Mouse (Mus musculus) small intestine, adult 2 months (tissue): ENCODE data around the gene Cbfb. TPM values are rescaled to one million over a fixed set of nuclear protein-coding genes. Genes with fewer than 3 reads are reported as not detected.

Experiments used
- H3K27ac ChIP-seq: fragments of 200-500 bp; 2 replicates; pipeline ENCODE4 v1.5.1; 2012; ENCODE audit warnings: low read depth, low read length, control low read depth, inconsistent platforms; ENCODE audit not compliant: insufficient read depth
- H3K27me3 ChIP-seq: fragments of 200-500 bp; 2 replicates; pipeline ENCODE4 v1.6.1; 2012; ENCODE audit warnings: mild to moderate bottlenecking, moderate library complexity, low read length, inconsistent platforms; ENCODE audit not compliant: control insufficient read depth, insufficient read depth
- H3K36me3 ChIP-seq: fragments of 200-500 bp; 2 replicates; pipeline ENCODE4 v1.6.1; 2012; ENCODE audit warnings: mild to moderate bottlenecking, low read length, control low read depth, inconsistent platforms; ENCODE audit not compliant: control insufficient read depth, insufficient read depth
- H3K4me1 ChIP-seq: fragments of 200-500 bp; 2 replicates; pipeline ENCODE4 v1.6.1; 2012; ENCODE audit warnings: low read length, inconsistent platforms, mixed read lengths; ENCODE audit not compliant: control insufficient read depth, insufficient read depth, insufficient read length
- H3K4me3 ChIP-seq: fragments of 200-500 bp; 2 replicates; pipeline ENCODE4 v1.5.1; 2012; ENCODE audit warnings: low read depth, mild to moderate bottlenecking, control low read depth, inconsistent platforms, low read length, moderate library complexity
- CTCF ChIP-seq: fragments of 200-500 bp; IDR thresholded peaks from 2 replicates; pipeline ENCODE4 v1.5.1; 2012; ENCODE audit warnings: low read depth, mild to moderate bottlenecking, control low read depth, inconsistent platforms, low read length, moderate library complexity, mixed read lengths; ENCODE audit not compliant: insufficient replicate concordance, insufficient read length; ENCODE audit errors: extremely low read depth
- POLR2A ChIP-seq: fragments of 200-500 bp; IDR thresholded peaks from 2 replicates; pipeline ENCODE4 v1.6.1; 2012; ENCODE audit warnings: low read depth, mild to moderate bottlenecking, control low read depth, inconsistent platforms, low read length, moderate library complexity
- WGBS: fragments of 180-500 bp; shearing (Covaris S2); methylation state at CpG from one replicate; pipeline ENCODE4 v1.1.7; 2018; 5-methylcytosine and 5-hydroxymethylcytosine counted together
- polyA plus RNA-seq: library from polyadenylated mRNA; depleted of rRNA; stranded (reverse); fragments of >200 nt; gene quantifications from 2 replicates; pipeline ENCODE4 v1.2.3, GENCODE M21; 2012

Gene Cbfb
- polyA plus RNA-seq, 1 experiment: 2.9 TPM

GRCm38 (mm10) chr8:105254152-105254965 lies 83.9 kb downstream of the Cbfb start:
- Histone ChIP-seq H3K4me3 (peak overlapping the region; percentile 75), H3K27me3 (no peaks in the 10 kb centered on the region), H3K27ac (peak overlapping the region; percentile 40; the same call in 1 of the 2 replicates), H3K4me1 (peaks cover 15% of the 10 kb centered on the region), H3K36me3 (peaks cover 31% of the 10 kb centered on the region)
- under 1% methylated on average over 74 of the region's 74 CpGs for WGBS
- TF ChIP-seq CTCF (peak; percentile 84), POLR2A (no peak)

- peak within 1 kb of the TSS; percentile 40; the same call in 1 of the 2 replicates for H3K27ac ChIP-seq
- H3K36me3 ChIP-seq: peaks cover 30% of the 10 kb centered on the region
- no peaks in the 10 kb centered on the region for H3K27me3 ChIP-seq
- H3K4me3 ChIP-seq: peak within 1 kb of the TSS; percentile 75
- TF ChIP-seq POLR2A (no peak), CTCF (no peak)
- H3K4me1 ChIP-seq: peaks cover 21% of the 10 kb centered on the region
- WGBS: 2% methylated on average over 14 of the region's 14 CpGs
These were observed 84.5 kb downstream of the Cbfb start, which contains the start of gene B3gnt9 for GRCm38 (mm10) chr8:105254966-105255350. Gene B3gnt9, minus strand, starts transcription at chr8:105255153.

GRCm38 (mm10) chr8:105257318-105258114 lies 87.0 kb downstream of the Cbfb start:
- Histone ChIP-seq H3K36me3 (peaks cover 13% of the 10 kb centered on the region), H3K4me3 (no peak overlapping the region), H3K4me1 (peaks cover 38% of the 10 kb centered on the region), H3K27ac (no peak overlapping the region), H3K27me3 (no peaks in the 10 kb centered on the region)
- WGBS: 87% methylated on average over 7 of the region's 7 CpGs
- TF ChIP-seq POLR2A: no peak
- TF ChIP-seq CTCF: no peak

GRCm38 (mm10) chr8:105258911-105259720 lies 88.6 kb downstream of the Cbfb start:
- Histone ChIP-seq H3K36me3 (peaks cover 13% of the 10 kb centered on the region), H3K4me1 (peaks cover 38% of the 10 kb centered on the region), H3K4me3 (peak overlapping the region; percentile 36), H3K27me3 (no peaks in the 10 kb centered on the region), H3K27ac (no peak overlapping the region)
- 69% methylated on average over 55 of the region's 55 CpGs for WGBS
- TF ChIP-seq CTCF (no peak), POLR2A (no peak)

GRCm38 (mm10) chr8:105259721-105260320 lies 89.3 kb downstream of the Cbfb start:
- H3K27ac ChIP-seq: no peak overlapping the region
- peak; percentile 82 for TF ChIP-seq CTCF
- no peak; the same call in 1 of the 2 replicates for TF ChIP-seq POLR2A
- peak overlapping the region; percentile 36 for H3K4me3 ChIP-seq
- H3K36me3 ChIP-seq: peaks cover 13% of the 10 kb centered on the region
- H3K4me1 ChIP-seq: peaks cover 32% of the 10 kb centered on the region
- H3K27me3 ChIP-seq: no peaks in the 10 kb centered on the region
- 11% methylated on average over 30 of the region's 30 CpGs for WGBS

GRCm38 (mm10) chr8:105260371-105261099 lies 90.1 kb downstream of the Cbfb start:
- Histone ChIP-seq H3K27ac (peak overlapping the region; percentile 17), H3K4me3 (no peak overlapping the region), H3K27me3 (no peaks in the 10 kb centered on the region), H3K4me1 (peaks cover 30% of the 10 kb centered on the region), H3K36me3 (peaks cover 13% of the 10 kb centered on the region)
- no peak for TF ChIP-seq CTCF
- TF ChIP-seq POLR2A: no peak
- 76% methylated on average over 7 of the region's 7 CpGs for WGBS
